Comparison of ENCODE assay signal across 14 mouse cellular contexts in genomic region chr3:102009926-102010381, GRCm38 (mm10). TPM values are rescaled to one million over a fixed set of nuclear protein-coding genes. Genes with fewer than 3 reads are reported as not detected.
DNase-seq lines count a peak whose midpoint lies in the region; ATAC-seq and TF ChIP-seq lines count a peak whose summit lies in the region.
"Had no signal": no experiment of that assay in that cellular context is flagged by ENCODE, and none has a peak within 500 bp of the region (broad histone marks: within the 10 kb centered on the region; RNA-seq: fewer than 3 reads in every experiment).

Gene Nhlh2 (plus strand): TSS chr3:102010076.

- peak within 1 kb of the TSS; percentile 39 for H3K4me3 ChIP-seq in forebrain, embryonic 11.5 days (ENCODE audit: low read depth, low read length)
- H3K4me3 ChIP-seq in hindbrain, postnatal 0 days (ENCODE audit: low read length), result peak within 1 kb of the TSS; percentile 58
- H3K4me3 ChIP-seq in neural tube, embryonic 14.5 days (ENCODE audit: low read depth, low read length), result peak within 1 kb of the TSS; percentile 64

- peak within 1 kb of the TSS; percentile 58 for H3K27ac ChIP-seq in forebrain, embryonic 11.5 days (ENCODE audit: low read depth, low read length)
- H3K27ac ChIP-seq in hindbrain, postnatal 0 days, result peak within 1 kb of the TSS; percentile 96
- peak within 1 kb of the TSS; percentile 99 for H3K27ac ChIP-seq in neural tube, embryonic 14.5 days (ENCODE audit: low read depth, low read length)

- no peaks in the 10 kb centered on the region for H3K36me3 ChIP-seq in forebrain, embryonic 11.5 days (ENCODE audit: control insufficient read depth, insufficient read depth, low read length)
- no peaks in the 10 kb centered on the region for H3K36me3 ChIP-seq in hindbrain, postnatal 0 days (ENCODE audit: insufficient read depth, low read length)
- H3K36me3 ChIP-seq in neural tube, embryonic 14.5 days (ENCODE audit: control insufficient read depth, insufficient read depth, low read length), result no peaks in the 10 kb centered on the region
- H3K36me3 ChIP-seq: G1E had no signal

- DNase-seq in embryo, embryonic 10.5 days (ENCODE audit: low spot score), result peak; percentile 45
- no peak for DNase-seq in embryo, embryonic 10 days (ENCODE audit: low spot score)
- DNase-seq in forebrain, embryonic 11.5 days (ENCODE audit: low spot score), result no peak
- peak; percentile 70 for DNase-seq in hindbrain, postnatal 0 days (ENCODE audit: low spot score)
- no peak for DNase-seq in gastrocnemius, adult 8-10 months (ENCODE audit: low spot score in 2 of 2)
- DNase-seq in adrenal gland, postnatal 4 days (ENCODE audit: low spot score in 2 of 2), result no peak
- no peak for DNase-seq in heart, postnatal 4 days
- DNase-seq: lung, postnatal 14 days; thymus, adult 2 months had no signal

- peak within 1 kb of the TSS; percentile 17; the same call in 1 of the 2 replicates for H3K9ac ChIP-seq in forebrain, embryonic 11.5 days (ENCODE audit: low read length)
- H3K9ac ChIP-seq in hindbrain, postnatal 0 days (replicated peaks; ENCODE audit: low read length), result peak within 1 kb of the TSS; percentile 81
- peak within 1 kb of the TSS; percentile 96 for H3K9ac ChIP-seq in neural tube, embryonic 14.5 days (replicated peaks; ENCODE audit: low read depth, low read length)

- H3K27me3 ChIP-seq in forebrain, embryonic 11.5 days (ENCODE audit: control insufficient read depth, insufficient read depth, low read length), result peaks cover 36% of the 10 kb centered on the region
- no peaks in the 10 kb centered on the region for H3K27me3 ChIP-seq in hindbrain, postnatal 0 days (ENCODE audit: insufficient read depth, low read length)
- H3K27me3 ChIP-seq in neural tube, embryonic 14.5 days (ENCODE audit: control insufficient read depth, insufficient read depth, low read length), result no peaks in the 10 kb centered on the region

- H3K9me3 ChIP-seq in forebrain, embryonic 11.5 days (ENCODE audit: control insufficient read depth, low read length), result no peaks in the 10 kb centered on the region
- no peaks in the 10 kb centered on the region for H3K9me3 ChIP-seq in hindbrain, postnatal 0 days (ENCODE audit: low read length)
- no peaks in the 10 kb centered on the region for H3K9me3 ChIP-seq in neural tube, embryonic 14.5 days (ENCODE audit: control insufficient read depth, low read length)

- TF ChIP-seq CTCF in hindbrain, postnatal 0 days (IDR thresholded peaks at IDR 0.05; ENCODE audit: low read depth), result no peak

- ATAC-seq in forebrain, embryonic 11.5 days (replicated peaks; ENCODE audit: low FRiP score), result no peak
- ATAC-seq in hindbrain, postnatal 0 days, result peak; percentile 56
- peak; percentile 48 for ATAC-seq in neural tube, embryonic 14.5 days (ENCODE audit: low read depth)

- WGBS in forebrain, embryonic 11.5 days, result 17% methylated on average over 2 of the region's 2 CpGs
- WGBS in hindbrain, postnatal 0 days, result 11% methylated on average over 2 of the region's 2 CpGs
- WGBS in neural tube, embryonic 14.5 days, result 8% methylated on average over 2 of the region's 2 CpGs

- H3K4me1 ChIP-seq in forebrain, embryonic 11.5 days (replicated peaks; ENCODE audit: control insufficient read depth, insufficient read depth, low read length), result peaks cover 10% of the 10 kb centered on the region; the same call in 1 of the 2 replicates
- H3K4me1 ChIP-seq in hindbrain, postnatal 0 days (ENCODE audit: insufficient read depth, low read length), result no peaks in the 10 kb centered on the region; the same call in 1 of the 2 replicates
- H3K4me1 ChIP-seq in neural tube, embryonic 14.5 days (ENCODE audit: control insufficient read depth, insufficient read depth, low read length), result 0 out of 2 replicates have a peak, but pooled peaks cover 4% of the 10 kb centered on the region

- no peak within 1 kb of the TSS for H3K4me2 ChIP-seq in forebrain, embryonic 11.5 days (ENCODE audit: low read depth, low read length, severe bottlenecking)
- peak within 1 kb of the TSS; percentile 68 for H3K4me2 ChIP-seq in hindbrain, postnatal 0 days (ENCODE audit: low read depth, low read length)
- peak within 1 kb of the TSS; percentile 80 for H3K4me2 ChIP-seq in neural tube, embryonic 14.5 days (ENCODE audit: low read depth, low read length)

RNA-seq across cellular contexts. Expression of gene Nhlh2, which starts in this region (rescaled TPM):
- polyA plus RNA-seq in forebrain, embryonic 11.5 days (2014; fragmentation: Nextera tagmentation; extraction: Ambion mirVana), result 41.4 and 44.9 TPM in 2 replicates
- 30.3 and 31.9 TPM in 2 replicates for total RNA-seq in hindbrain, postnatal 0 days (2014; rRNA removed)
- 25.1 and 28.2 TPM in 2 replicates for polyA plus RNA-seq in hindbrain, postnatal 0 days (2015; fragmentation: Nextera tagmentation; extraction: Ambion mirVana)
- 20.8 and 33.7 TPM in 2 replicates for polyA plus RNA-seq in neural tube, embryonic 14.5 days (2014; fragmentation: Nextera tagmentation; extraction: Ambion mirVana)
- total RNA-seq in gastrocnemius, adult 8-10 months (2022), result not detected
- total RNA-seq in adrenal gland, postnatal 4 days (2021), result under 1 TPM in 1 of 2 experiments, not detected in 1; 0.31 TPM
- not detected for total RNA-seq in heart, postnatal 4 days (2021)
- total RNA-seq: heart, adult 18-20 months; neutrophil, adult 5-6 weeks had no signal
- polyA plus RNA-seq: G1E; spleen, adult 2 months had no signal

Comparison
In these comparisons a context has a peak if more than half of its experiments do, and no peak if none do; other contexts are left out.
1. RNA of gene Nhlh2 (total RNA-seq): 30.3 to 31.9 TPM in hindbrain, postnatal 0 days; 0.31 TPM in adrenal gland, postnatal 4 days, not detected in gastrocnemius, adult 8-10 months and not detected in heart, postnatal 4 days; every median in the first group is over 10 times any median in the second.
2. DNase-seq: peak in embryo, embryonic 10.5 days (single experiment) and hindbrain, postnatal 0 days (single experiment); none in embryo, embryonic 10 days (single experiment), forebrain, embryonic 11.5 days (single experiment), gastrocnemius, adult 8-10 months (0 of 2), adrenal gland, postnatal 4 days (0 of 2) and heart, postnatal 4 days (single experiment).
3. H3K9ac ChIP-seq: peak in every context shown above with its lines; median percentile 96 in neural tube, embryonic 14.5 days; 81 in hindbrain, postnatal 0 days; 17 in forebrain, embryonic 11.5 days.
4. Peak in every context shown above with its lines, with median percentiles within 50 percentile points of each other: H3K27ac ChIP-seq and H3K4me3 ChIP-seq.